Mouse (Mus musculus): ENCODE data around the gene Gm9844.

DNA sequence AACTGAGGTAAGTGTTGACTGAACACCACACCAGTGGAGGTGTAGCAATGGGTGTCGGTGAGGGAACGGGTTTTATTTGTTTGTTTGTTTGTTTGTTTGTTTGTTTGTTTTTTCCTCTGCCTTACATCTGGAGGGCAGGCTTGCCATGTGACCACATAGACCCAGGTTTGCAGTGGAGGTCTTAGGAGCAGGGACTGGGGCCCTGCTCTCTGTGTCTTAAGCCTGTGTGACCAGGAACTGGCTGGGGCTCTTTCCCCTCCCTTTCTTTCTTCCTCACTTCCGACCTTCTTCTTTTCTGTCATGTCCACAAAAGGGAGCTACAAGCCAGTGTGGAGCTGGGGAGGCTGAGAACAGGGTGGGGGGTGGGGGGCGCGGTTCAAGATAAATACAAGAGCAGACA lies 35.9 kb downstream of the Gm9844 start:
- TF ChIP-seq CTCF (IDR thresholded peaks at IDR 0.05; ENCODE audit: control insufficient read depth, insufficient read depth, low read length) (no peak), POLR2A (IDR thresholded peaks at IDR 0.05; ENCODE audit: borderline replicate concordance, control insufficient read depth, low read depth, low read length) (no peak)

Measured in bone marrow, adult 2 months (tissue).